Mouse (Mus musculus) regulatory T cell (primary cell): ENCODE measurements around the gene Fbxl18.

Source experiments
- in situ Hi-C: fragments of 300-600 bp; cut with MboI, MseI; formaldehyde crosslinking; loops from one replicate; pipeline ENCODE4 v1.15.1; 2025; ENCODE audit warnings: high pct_unique_total_duplicates

The Fbxl18 gene

GRCm38 (mm10) chr5:142836891-142837290 lies 58.3 kb downstream of the Fbxl18 start:
- in situ Hi-C loops = no loop called here

GRCm38 (mm10) chr5:142833646-142834438 lies 61.4 kb downstream of the Fbxl18 start:
- in situ Hi-C loops = no loop called here

- in situ Hi-C loops = no loop called here
These were observed 69.1 kb downstream of the Fbxl18 start for GRCm38 (mm10) chr5:142826131-142826530.

GRCm38 (mm10) chr5:142825665-142826064 lies 69.6 kb downstream of the Fbxl18 start:
- in situ Hi-C loops = no loop called here

GRCm38 (mm10) chr5:142824091-142824490 lies 71.1 kb downstream of the Fbxl18 start:
- in situ Hi-C loops = no loop called here

- in situ Hi-C loops = no loop called here
These were observed 71.8 kb downstream of the Fbxl18 start for GRCm38 (mm10) chr5:142823096-142824062.

- in situ Hi-C loops = no loop called here
These were observed 72.7 kb downstream of the Fbxl18 start for GRCm38 (mm10) chr5:142822286-142823095.

- in situ Hi-C loops = no loop called here
These were observed 73.3 kb downstream of the Fbxl18 start for GRCm38 (mm10) chr5:142821974-142822285.

- in situ Hi-C loops = no loop called here
These were observed 73.8 kb downstream of the Fbxl18 start for GRCm38 (mm10) chr5:142821266-142821973.

- in situ Hi-C loops = no loop called here
These were observed 74.7 kb downstream of the Fbxl18 start for GRCm38 (mm10) chr5:142820276-142821265.

- in situ Hi-C loops = no loop called here
These were observed 75.6 kb downstream of the Fbxl18 start for GRCm38 (mm10) chr5:142819385-142820275.

GRCm38 (mm10) chr5:142818435-142819360 lies 76.5 kb downstream of the Fbxl18 start:
- in situ Hi-C loops = no loop called here

GRCm38 (mm10) chr5:142817524-142818434 lies 77.4 kb downstream of the Fbxl18 start, which contains the start of gene Tnrc18:
Gene Tnrc18, minus strand, starts transcription at chr5:142817662.
- in situ Hi-C loops = no loop called here
